Mouse (Mus musculus): ENCODE results near the gene Phyh.
A peak's percentile ranks its signal among the peaks of the same experiment; 100 is the strongest.
"Not testable (repeated sequence)": the region's sequence is repeated elsewhere in the genome, so short reads cannot be mapped to it uniquely, and the experiment has no call there.

Gene Phyh

DNA sequence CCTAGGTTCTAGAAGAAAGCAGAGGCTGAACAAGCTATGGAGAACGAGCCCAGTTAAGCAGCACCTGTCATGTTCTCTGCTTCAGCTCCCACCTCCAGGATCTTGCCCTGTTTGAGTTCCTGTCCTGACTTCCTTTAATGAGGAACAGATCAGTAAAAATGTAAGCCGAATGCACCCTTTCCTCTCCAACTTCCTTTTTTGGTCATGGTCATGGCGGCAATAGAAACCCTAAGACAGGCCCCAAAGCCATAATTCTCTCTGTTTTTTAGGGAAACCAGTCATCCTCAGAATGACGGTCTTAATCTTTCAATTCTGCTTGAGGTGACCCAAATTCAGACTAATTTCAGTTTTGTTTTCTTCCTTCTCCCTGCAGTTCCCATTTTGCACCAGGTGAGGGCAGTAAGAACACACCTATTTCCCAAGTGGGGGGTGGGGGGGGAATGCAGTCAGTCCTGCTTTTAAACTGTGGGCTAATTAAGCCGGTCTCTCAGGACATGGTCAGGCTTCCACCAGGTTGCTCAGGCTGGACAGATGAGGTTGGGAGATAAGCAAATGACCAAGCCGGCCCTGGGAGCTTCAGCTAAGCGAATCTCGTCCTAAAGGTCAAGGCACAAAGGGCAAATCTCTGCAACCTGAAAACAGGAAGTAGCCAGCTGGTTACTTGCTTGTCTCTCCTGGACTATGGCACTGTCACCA is 1.3 kb upstream of the Phyh start:
- DNase-seq: peak; percentile 70 to 77

DNA sequence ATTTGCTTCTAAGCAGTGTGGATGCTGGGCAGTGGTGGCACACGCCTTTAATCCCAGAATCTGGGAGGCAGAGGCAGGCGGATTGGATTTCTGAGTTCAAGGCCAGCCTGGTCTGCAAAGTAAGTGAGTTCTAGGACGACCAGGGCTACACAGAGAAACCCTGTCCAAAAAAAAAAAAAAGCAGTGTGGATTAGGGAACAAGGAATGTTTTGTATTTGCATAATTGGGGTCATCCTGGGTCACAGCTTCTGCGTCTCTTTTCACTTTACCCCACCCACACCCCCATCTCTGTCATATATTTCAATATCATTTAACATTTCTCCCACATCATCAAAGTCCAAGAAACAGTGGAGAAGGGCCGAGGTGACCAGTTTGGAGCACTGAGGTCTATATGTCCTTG is 2.2 kb downstream of the Phyh start:
- DNase-seq: no peak

DNA sequence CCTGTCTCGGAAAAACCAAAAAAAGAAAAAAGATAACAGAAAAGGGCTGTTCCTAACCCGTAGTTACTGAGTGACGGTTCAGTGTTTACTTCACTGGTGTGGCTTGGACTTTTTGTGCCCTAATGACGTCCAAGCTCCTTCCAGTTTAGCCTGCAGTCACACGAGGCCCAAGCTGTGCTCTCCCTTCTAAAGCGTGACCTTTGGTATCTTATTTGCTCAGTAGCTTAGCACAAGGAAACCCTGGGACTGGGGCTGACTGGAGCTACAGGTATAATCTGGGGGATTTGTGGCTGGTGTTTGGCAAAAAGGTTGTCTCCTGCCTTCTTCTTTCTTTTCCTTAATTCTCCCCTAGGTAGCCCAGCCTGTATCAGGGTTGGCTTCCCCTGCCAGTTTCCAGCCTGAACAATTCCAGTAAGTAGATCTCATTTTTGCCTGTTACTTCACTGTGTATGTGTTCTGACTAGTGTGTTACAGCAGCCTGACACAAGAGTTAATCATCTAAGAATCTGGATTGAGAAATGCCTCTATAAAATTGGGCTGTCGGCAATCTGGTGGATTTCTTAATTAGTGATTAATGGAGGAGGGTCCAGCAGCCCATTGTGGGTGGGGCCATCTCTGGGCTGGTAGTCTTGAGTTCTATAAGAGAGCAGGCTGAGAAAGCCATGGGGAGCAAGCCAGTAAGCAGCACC is 3.8 kb downstream of the Phyh start:
- DNase-seq: peak; percentile 62 to 82

DNA sequence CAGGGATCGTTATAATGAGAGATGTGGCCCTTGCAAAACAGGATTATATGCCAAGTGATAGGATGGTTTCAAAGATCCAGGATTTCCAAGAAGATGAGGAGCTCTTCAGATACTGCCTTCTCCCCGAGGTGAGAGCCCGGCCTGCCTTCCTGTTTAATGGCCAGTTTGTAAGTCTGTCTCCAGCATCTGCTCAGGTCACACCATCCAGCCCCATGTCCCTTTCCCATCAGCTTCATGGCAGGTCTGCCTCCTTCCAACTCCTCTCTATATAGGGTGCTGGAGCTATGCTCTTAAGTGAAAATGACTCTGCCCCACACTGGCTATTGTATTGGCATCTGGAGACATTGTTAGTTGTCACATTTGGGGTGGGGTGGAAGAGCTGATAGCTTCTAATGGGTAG is 8.6 kb downstream of the Phyh start:
- DNase-seq: no peak

DNA sequence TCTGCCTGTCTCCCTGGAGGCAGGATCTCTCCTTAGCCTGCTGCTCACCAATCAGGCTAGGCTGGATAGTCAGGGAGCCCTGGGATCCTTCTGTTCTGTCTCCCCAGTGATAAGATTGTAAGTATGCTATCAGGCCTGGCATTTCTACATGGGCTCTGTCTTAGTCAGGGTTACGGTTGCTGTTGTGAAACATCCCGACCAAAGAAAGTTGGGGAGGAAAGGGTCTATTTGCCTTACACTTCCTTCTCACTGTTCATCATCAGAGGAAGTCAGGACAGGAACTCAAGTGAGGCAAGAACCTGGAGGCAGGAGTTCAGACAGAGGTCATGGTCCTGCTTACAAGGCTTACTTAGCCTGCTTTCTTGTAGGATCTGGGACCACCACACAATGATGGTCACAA is 10.4 kb downstream of the Phyh start:
- DNase-seq: no peak

DNA sequence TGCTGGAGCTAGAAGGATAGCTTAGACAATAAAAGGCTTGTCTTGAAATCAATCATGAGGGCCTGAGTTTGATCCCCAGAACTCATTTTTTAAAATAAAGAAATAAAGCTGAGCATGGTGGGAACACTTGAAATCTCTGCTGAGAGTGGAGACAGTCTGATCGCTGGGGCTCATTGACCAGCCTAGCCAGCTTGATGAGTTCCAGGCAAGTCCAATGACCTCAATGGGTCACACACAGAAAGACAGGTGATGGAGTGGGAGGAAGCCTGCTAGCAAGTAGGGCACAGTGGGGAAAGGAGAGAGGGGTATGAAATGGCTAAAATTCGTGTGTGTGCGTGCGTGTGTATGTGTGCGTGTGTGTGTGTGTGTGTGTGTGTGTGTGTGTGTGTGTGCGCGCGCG is 15.7 kb downstream of the Phyh start:
- DNase-seq: no peak

DNA sequence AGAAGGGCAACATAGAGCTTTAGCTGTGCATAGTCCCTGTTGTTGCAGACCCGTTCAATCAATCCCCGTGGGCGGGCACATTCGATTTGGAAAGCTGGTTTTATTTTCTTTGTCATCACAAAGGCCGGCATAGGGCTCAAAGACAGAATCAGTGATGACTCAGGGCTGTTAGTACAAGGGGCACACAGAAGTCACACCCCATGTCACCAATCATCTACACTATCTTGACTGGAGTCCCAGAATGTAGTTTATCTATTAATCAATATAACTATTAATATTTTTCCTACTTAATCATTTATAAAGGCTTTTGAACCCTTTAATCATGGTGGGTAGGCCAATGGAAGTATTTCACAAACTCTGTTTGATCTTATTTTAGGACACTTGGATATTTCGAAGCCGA is 19.1 kb downstream of the Phyh start:
- no peak for DNase-seq

DNA sequence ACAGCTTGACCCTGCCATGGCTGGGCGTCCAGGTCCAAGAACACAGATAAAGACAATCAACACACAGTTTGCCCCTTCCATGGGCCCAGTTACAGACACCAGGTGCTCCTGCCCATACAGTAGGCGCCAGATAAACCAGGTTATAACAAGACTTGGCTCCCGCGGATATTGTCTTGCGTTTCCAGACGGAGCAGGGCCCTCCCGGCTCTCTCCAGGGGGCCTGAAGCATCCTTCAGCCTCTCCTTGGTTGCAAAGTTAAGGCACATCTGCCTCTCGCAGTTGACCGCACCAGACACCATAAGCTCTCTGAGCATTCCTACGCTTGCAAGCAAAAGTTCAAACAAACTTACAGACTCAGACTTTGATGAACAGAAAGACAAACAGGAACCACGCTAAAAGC is 22.0 kb downstream of the Phyh start:
- DNase-seq: no peak

DNA sequence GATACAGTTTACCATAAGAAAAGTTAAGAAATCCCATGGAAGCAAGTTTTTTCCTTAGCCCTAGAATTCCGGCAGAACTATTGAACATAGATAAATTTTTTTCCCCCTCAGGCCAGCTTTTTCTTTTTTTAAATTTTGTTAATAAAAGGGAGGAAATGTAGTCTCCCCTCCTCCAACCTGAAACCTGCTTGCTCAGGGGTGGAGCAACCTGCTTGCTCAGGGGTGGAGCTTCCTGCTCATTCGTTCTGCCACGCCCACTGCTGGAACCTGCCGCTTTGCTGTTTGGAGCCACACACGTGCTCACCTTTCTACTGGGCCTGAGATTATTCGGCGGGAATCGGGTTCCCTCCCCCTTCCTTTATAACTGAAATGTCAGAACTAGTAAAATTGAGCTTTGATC is 30.9 kb downstream of the Phyh start:
- DNase-seq: not testable (repeated sequence)

DNA sequence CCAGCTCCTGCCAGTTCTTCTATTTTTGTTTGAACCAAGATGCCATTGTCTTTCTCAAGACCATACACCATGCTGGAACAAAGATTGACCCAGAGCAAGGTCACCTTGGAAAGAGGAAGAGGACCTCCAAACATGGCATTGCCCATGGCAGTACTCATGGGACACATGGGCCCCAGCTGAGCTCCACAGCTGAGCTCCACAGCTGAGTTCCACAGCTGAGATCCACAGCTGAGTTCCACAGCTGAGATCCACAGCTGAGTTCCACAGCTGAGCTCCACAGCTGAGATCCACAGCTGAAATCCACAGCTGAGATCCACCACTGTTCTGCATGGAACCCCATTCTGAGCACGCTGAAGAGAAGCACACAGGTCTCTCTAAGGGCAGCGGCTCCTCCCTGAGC is 32.2 kb downstream of the Phyh start:
- no peak for DNase-seq

DNA sequence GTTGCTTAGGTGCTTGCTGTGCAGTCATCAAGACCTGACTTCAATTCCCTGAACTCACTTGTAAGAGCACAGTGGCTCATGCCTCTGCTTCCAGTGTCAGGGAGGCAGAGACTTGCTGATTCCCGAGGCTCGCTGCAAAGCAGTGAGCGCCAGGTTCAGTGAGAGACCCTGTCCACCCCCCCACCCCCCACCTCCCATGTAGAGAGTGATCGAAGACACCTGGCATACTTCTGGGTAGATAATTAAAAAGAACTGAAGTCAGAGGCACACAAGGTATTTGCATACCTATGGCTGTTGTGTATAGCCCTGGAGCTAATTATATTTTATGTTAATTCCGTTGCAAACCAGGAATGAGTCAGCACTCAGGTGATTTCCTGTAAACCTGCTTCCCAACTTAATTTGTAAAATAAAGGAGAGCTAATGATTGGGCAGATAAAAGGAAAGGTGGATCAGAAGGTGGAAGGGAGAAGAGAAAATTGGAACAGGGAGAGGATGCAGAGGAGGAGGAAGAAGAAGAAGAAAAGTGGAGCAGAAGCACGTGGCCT is 35.5 kb downstream of the Phyh start:
- DNase-seq: no peak

DNA sequence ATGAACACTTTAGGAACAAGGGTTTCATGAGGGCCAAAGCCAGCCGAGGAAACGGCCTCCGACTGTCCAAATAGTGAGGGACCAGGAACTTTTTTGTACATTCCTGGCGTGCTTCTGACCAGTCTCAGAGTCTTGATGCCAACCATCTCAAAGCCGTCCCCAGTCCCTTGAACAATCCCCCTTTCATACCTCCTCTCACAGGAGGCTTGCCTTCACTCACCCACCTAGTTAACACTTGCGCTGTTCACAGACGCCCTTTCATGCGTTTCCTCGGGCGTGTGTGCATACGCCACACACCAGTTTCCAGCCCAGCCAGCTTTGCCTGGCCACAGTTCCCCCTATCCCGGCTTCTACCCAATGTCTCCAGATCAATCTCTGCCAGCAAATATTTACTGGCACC is 39.2 kb downstream of the Phyh start:
- DNase-seq: no peak

DNA sequence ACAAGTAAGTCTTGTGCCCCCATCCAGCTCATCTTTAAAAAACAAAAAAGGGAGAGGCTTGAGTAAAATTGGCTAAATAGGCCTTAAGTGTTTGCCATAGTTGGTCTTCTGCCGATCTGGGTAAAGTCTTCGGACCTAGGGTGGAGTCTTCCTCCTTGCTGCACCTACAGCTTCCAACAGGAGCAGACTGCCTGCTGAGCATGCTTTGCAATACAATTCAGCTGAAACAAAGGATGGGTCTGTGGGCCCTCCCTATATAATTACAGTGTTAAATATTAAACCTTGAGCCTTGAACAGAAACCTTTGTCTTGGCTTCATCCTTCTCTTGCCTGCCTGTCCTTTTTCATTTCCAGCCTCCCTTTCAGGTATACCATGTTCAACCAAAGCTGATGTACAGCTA is 49.0 kb downstream of the Phyh start:
- no peak for DNase-seq

DNA sequence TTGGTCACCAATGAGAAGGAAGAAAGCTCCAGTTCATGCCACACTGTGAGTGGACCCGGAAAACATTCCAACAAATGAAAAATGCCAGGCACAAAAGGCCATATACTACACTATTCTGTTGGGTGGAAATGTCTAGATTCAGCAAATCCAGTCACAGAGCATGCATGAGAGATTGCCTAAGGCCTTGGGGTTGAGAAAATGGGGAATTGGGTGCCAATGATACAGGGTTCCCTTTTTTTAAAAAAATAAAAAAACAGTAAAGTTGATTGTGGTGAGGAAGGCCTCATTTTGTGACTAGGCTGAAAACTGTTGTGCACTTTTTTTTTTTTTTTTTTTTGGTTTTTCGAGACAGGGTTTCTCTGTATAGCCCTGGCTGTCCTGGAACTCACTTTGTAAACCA is 50.3 kb downstream of the Phyh start:
- DNase-seq: no peak

DNA sequence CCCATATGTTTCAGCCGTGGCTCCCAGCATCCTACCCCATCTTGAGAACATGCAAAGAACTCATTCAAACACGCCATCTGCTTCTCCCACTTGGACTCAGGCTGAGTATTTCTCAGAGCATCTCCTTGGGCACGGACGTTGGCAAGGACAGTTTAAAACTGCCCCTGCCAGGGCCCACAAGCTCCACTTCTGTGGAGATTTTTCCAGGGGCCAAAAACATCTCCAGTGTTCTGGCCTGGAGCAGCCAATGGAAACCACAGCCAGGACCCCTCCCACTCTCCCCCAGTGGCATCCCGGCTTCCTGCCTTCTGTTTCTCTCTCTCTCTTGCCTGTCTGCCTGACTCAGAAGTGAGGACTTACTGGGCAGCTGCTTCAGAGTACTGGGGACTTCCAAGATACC is 57.0 kb downstream of the Phyh start, which contains the start of gene Ucma:
Gene Ucma (plus strand): TSS at position 316 of the 400 bp plus-strand sequence.
- no peak for DNase-seq

DNA sequence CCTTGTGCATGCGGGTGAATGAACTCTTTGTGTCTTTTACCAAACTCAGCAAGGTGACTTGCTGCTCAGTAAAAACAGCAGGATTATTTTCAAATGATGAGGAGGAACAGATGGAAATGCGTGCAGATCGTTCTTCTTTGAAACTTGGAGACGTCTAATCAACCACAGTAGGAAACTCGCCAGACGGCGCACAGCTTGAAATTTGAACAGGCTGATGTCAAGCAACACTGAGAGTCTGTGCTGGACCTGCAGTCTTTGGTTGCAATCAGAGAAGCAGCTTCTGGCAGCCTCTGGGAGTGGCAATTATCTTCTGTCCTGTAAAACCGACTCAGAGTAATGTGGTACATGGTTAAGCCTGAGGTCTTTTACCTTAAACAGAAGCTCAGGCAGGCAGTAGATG is 59.3 kb downstream of the Phyh start:
- no peak for DNase-seq

DNA sequence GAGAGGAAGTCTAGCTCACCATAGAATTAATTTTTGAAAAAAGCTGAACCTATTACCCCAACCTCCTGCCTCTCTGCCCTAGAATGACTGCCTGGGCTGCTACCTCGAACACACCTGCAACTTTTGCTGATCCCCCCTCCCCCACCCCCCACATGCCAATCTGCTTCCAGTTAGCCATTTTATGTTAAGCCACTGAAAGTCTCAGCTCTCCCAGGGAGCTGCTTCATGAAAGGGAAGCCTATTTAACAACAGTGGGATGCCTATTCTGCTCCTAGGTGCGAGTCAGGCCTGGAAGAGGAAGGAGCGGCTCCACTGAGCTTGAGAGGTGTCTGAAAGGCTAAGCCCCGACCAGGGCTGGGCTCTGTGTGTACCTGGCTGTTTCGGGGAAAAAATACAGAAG is 65.2 kb downstream of the Phyh start:
- no peak for DNase-seq

DNA sequence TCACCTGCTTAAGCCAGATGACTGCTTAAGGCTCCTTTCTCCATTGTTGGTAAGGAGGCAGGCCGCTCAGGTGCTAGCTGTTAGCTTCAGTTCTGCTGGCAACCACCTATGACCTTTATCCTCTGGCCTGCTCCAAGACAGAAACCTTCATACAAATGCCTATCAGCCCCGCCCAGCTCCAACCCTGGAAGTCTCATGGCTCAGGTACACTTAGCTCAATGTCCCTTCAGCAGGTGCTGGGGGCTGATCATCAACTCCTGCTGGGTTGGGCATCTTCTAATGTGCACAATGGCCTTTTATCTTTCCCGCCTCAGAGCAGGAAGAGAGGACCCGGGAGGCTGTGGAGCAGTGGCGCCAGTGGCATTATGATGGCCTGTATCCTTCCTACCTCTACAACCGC is 66.2 kb downstream of the Phyh start:
- no peak for DNase-seq

DNA sequence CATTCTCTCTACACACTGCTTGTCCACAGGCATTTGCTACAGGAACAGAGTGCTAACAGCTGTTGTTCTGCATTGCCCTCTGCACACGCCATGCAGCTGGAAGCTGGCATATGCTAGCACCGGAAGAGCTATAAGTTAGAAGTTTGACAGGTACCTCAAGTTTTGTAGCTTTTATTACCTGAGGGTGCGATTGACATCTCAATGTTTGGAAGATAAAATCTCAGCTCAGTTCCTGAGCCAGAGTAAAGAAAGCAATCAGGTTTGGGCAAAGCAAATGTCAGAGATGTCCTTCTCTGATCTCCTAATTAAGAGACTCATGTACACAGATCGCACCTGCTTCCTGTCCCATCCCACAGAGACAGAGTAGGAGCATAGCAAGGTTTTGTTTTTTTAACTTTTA is 68.0 kb downstream of the Phyh start:
- DNase-seq: no peak

DNA sequence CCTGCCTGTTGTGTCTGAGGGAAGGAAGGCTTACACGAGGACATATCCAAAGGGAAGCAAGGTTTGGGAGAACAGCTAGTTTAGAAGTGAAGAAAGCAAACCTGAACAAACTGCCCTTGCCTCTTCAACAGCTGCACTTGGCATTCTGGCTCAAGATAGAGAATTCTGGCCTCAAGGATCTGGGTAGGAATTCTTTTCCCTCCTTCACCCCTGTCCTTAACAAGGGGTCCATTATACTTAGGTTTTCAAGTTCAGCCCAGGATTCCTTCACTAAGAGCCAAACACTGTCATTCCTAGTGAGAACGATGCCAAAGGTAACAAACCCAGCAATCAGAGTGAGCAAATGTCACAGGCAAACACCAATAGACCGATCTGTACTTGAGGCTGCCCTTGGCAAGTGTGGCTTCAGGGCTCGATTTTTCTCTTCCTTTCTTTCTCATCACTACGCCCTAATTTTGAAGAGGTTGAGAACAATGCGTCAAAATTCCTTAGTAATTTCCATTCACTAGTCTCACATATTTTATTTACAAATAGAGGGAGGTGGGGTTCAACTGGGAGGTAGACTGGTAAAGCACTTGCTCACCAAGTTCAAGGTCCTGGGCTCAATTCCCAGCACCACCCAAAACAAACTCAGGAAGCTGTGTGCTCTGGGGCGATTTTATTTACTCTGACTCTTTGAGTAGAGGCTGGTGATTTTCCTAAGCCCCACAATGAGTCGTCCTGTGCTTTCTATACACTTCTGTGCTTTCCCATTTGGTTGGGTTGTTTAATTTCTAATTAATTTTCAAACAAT is 68.8 kb downstream of the Phyh start:
- DNase-seq: no peak

Measured in kidney, postnatal 36 days (tissue).